Mouse (Mus musculus) B cell, adult 2 months (primary cell): Measurements from ENCODE around the gene Ctrb1.

Experiments used
- DNase-seq, 2 experiments: peaks; one replicate each; pipeline ENCODE4 v3.0.0; 2022

The Ctrb1 gene

GRCm38 (mm10) chr8:111690960-111691445, at the start of gene Ctrb1:
TSS of gene Ctrb1 (minus strand) at chr8:111691010.
- DNase-seq, result no peak

GRCm38 (mm10) chr8:111740301-111740711, 49.5 kb upstream of the Ctrb1 start:
- no peak for DNase-seq

DNA sequence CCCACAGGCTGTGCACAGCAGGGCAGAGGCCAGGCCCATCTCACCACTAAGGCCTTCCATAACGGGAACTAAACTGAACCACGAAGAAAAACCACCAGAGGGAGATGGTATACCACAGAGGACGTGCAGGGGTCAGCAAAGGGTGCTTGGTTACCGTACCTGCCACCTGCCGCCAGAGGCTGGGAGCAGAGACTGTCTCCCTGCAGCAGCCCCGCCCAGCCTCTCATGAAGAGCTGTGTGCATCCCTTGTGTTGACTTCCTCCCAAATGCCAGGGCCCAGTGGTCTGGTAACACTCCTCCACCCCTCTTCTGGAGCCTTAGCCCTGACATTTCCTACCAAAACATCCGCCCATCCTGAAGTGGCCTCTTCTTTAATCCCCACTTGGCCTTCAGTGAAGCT, 48.8 kb upstream of the Ctrb1 start:
- no peak for DNase-seq

- no peak for DNase-seq
These were observed 48.1 kb upstream of the Ctrb1 start for GRCm38 (mm10) chr8:111738867-111739266.

GRCm38 (mm10) chr8:111736321-111736720, 45.5 kb upstream of the Ctrb1 start:
- DNase-seq, result no peak

- DNase-seq, result no peak
These were observed 45.0 kb upstream of the Ctrb1 start for GRCm38 (mm10) chr8:111735791-111736190.

- no peak for DNase-seq
These were observed 44.5 kb upstream of the Ctrb1 start for GRCm38 (mm10) chr8:111735335-111735761.

DNA sequence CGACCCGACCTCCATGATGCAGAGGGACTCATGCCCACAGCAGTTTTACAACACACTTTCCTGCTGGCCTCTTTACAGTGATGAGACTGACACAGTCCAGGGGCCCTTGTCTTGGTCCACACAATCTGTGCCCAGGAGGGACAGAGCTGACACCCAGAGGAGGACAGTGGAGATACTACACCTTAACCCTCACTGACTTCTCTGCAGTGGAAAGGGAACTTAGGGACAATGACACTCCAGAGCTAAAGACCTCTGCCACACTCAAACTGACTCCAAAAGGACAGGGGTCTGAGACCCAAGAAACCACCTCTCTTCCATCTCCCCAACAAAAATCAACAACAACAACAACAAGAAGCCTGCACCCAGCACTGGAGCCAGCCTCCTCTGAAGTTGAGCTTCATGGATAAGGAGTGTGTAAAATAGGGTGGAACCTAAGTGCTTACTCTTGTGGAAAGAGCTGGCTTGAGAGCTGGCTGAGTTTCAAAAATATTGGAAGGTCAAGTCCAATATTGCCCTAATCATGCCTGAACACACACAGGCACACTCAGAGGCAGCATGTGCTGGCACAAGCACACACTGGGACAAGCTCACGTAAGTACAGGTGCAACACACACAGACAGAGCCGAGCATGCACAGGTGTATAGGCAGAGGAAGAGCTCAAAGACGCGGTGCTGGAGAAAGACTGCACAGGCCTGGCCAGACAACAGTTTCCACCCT, 43.6 kb upstream of the Ctrb1 start:
- DNase-seq, result no peak

- no peak for DNase-seq
These were observed 42.9 kb upstream of the Ctrb1 start for GRCm38 (mm10) chr8:111733581-111734243.

- DNase-seq, result no peak
These were observed 41.7 kb upstream of the Ctrb1 start for GRCm38 (mm10) chr8:111732406-111733085.

DNA sequence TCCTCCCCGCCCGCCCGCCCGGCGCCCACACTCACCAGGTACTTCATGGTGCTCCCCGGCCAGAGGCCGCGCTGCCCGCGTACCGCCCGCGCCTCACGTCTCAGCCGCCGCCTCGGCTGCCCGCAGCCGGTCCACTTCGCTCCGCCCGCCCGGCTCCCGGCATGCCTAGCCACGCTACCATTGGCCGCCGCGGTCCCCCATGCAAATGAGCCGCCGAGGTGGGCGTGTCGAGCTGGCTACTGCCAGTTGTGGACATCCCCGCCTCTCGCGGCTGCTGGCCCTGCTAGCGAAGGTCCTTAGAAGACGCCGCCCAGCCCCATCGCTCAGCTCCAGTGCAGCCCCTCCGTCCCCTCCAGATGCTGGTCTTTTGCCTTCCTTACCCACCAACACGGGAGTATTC, 41.2 kb upstream of the Ctrb1 start:
- DNase-seq, result peak; percentile 90 to 91

DNA sequence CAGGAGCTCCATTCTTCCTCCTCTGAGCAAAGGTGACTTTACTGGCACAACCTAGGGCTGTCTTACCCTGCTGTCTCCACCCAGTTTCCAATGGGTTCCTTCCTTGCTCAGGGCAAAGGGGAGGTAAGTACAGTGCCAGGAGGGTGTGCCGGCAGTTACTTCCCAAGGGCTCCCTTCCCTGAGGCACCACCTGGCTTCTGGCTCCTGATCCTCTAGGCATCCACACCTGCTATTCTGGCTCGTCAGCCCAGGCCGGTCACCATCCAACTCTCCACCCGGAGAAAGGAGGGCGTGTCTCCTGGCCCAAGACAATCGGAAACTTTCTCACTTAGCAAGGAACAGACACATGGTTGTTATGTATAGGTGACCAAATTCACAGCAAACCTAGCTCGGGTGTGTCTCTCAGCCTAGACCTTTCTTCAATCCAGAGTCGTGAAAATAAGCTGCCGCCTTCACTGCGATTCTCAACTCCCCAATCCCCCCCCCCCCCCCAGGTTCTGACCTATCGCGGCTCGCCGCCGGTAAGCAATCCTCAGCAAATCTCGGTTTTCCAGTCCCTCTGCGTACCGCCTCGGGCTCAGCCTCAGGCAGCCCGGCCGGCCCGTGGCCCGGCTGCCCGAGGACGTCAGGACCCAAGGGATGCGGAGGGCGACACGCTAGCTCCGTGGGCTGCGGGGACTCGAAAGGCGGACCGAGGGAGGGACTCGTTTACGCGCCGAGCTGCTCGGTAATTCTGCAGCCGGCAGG, 40.6 kb upstream of the Ctrb1 start:
- no peak for DNase-seq

DNA sequence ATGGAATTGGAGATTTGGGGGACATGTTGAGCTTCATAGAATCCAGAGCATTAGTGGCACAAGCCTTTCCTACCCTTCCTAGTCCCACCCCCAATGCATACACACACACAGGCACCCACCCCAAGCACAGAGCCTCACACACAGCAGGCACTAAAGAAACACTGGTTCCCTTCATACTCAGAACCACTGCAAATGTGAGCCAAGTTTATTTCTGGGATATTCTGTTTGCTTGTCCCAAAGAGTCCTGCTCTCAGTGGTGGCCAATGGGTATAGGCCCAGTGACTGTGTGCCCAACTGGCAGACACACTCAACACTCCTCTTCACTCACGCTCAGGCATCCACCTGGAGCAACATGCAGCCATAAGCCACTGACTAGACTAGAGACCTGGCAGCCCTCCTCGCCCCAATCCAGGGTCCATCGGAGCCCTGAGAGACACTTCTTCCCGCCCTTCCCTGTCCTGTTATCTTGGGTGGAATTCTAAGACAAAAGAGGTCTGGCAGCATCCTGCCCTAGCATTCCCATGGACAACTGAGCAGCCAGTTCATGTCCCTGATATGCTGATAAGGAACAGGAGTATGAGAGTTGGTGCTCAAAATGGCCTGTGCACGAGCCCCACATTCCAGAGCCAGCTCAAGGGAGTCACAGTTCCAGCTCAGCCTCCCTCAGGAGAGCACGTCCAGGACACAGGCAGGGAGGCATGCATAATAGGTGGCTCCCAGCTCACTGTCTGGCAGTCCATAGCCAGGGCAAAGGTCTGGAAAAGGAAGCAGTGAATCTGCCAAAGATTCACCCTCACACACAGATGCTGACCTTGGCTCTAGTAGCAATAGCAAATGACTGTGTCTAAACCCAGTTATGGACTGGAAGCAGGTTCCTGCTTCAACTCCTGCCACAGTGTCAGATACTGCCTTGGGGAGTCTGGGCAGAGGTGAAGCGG, 38.7 kb upstream of the Ctrb1 start:
- DNase-seq, result peak in 1 of 2 experiments; percentile 0

- peak in 1 of 2 experiments; percentile 0 for DNase-seq
These were observed 37.7 kb upstream of the Ctrb1 start for GRCm38 (mm10) chr8:111728481-111728880.

DNA sequence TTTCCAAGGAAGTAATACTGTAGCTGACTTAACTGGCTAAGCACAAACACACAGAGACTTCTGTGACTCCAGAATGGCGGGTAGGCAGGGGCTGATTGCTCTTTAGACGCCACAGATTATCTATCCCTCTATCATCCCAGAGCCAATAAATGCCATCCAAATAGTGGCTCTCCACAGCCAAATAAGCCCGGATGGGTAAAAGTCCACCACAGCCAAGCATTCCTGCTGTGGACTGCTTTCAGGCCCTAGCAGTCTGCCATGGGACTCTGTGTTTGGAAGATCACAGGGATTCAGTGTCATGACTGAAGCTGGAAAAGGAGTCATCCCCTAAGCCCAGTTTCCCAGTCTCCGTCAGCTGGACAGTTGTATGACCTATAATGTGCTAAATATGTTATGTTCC, 36.7 kb upstream of the Ctrb1 start:
- no peak for DNase-seq

DNA sequence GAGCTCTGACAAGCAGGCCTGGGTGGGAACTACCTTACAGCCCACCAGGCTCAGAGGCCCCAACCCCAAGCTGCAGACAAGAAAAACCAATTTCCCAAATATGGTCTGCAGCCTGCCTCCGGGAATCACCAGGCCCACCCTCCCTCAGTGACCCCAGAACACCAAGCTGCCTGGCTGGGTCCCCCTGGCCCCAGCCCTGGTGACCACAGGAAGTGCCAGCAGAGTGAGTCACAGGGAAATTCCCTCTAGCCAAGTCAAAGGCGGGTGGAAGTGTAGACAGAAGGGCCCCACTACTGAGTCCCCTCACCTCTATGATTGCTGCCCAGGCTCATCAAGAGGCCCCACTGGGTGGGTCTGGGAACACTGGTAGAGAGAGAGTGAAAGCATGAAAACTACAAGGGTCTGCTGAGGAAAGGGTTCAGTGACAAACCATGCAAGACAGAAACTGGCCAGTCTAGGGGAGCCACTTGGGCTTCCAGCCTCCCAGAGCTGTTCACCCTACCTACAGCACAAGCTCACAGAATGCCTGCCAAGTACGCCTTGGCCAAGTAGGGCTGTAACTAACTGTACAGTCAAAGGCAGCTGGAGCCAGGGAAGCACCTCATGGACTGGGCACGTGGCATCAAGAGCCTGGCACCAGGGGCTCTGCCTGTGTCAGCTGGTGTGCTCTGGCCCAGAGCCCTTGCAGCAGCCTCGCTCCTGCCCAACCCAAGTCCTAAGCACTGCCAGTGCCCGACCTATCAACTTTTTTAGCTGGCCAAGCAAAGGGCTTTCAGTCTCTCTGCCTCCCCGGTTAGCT, 35.5 kb upstream of the Ctrb1 start:
- DNase-seq, result no peak

DNA sequence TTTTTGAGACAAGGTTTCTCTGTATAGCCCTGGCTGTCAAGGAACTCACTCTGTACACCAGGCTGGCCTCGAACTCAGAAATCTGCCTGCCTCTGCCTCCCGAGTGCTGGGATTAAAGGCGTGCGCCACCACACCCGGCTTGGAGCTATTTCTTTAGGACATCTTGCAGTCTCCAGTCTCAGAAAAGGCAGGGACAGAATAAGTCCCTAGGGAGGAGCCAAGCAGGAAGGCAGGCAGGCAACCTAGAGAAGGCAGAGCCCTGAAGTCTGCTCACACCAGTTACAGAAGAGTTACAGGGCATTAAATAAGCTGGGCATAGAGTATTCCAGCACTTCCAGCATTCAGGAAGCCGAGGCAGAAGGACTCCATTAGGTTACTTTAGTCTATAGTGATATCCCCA, 34.5 kb upstream of the Ctrb1 start:
- DNase-seq, result no peak

DNA sequence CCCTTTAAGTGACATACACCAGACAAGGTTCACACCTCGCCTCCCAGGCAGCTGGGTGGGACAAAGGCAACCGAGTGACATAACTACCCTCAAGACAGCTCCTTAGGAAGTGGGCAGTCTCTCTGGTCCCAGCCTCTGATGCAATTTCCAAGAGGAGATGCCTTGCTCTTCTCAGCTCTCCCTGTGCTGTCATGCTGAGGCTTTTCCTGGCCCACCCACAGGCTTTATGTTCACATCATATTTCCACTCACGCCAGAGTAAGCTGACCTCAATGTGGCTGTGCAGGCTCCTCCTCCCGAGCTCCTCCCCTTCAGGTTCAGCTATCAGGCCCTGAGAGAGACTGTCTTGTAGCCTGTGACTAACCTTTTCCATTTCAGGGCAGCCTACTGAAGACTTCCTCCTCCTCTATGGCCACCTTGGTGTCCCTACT, 29.3 kb upstream of the Ctrb1 start:
- no peak for DNase-seq

DNA sequence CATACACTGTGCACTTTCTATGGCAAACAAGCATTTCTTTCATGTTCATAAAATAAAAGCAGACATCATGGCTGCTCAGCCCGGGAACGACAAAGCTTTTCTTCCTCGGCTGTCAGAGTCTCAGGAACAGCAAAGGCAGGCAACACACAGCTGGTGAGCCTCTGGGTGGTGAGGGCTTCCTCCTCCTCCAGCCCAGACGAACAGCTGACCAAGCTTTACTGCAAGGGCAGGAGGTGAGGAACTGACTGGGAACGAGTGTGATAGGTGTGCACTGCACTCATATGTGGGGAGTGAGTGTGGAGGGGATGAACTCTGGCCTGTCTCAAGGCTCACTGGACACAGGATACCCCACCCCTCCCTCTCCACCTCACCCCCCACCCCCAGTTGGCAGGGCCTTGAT, 28.1 kb upstream of the Ctrb1 start:
- no peak for DNase-seq

GRCm38 (mm10) chr8:111717866-111718265, 27.1 kb upstream of the Ctrb1 start:
- no peak for DNase-seq

GRCm38 (mm10) chr8:111717488-111717792, 26.6 kb upstream of the Ctrb1 start:
- DNase-seq, result no peak
